Mouse (Mus musculus): ENCODE results near the gene Gapdhs. TPM values are rescaled to one million over a fixed set of nuclear protein-coding genes. Genes with fewer than 3 reads are reported as not detected.

The Gapdhs gene
- polyA plus RNA-seq, 2 experiments: not detected

DNA sequence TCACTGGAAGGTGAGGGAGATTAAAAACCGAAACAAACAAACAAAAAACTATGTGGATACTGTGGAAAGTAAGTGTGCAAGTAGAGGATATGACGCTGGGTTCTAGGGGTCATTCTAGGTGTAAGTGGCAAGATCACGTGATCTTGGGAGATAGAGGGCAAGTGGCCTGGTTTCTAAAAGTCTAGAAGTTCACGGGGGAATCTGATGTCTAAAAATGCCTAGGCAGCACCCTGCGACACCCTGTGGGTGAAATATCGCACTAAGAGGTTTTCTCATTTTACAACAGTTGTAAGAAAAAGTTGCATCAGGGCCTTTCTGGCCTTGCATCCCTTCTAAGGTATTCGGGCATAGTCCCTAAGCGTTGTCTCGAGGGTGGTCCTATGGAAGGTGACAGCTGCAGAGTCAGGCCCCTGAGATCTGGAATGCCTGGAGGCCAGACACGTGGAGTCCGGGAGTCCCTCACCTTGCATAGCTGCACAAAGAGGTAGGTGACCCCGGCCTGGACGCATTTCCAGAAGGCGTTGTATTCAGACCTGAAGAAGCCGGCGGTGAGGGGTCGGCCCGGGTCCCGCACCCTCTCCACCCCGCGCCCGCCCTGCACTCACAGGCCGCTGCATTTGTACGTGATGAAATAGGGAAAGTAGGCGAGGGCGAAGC, 14.6 kb downstream of the Gapdhs start:
- Histone ChIP-seq H3K9me3 (ENCODE audit: control insufficient read depth, low read length) (no peaks in the 10 kb centered on the region), H3K27me3 (ENCODE audit: control insufficient read depth, insufficient read depth, low read length) (no peaks in the 10 kb centered on the region), H3K9ac (ENCODE audit: low read depth, low read length, severe bottlenecking) (peak overlapping the region; percentile 63), H3K27ac (replicated peaks; ENCODE audit: low read depth, low read length) (peak overlapping the region; percentile 84), H3K4me1 (ENCODE audit: control insufficient read depth, insufficient read depth, low read length) (peaks cover 16% of the 10 kb centered on the region), H3K4me3 (replicated peaks; ENCODE audit: low read length) (peak overlapping the region; percentile 62), H3K4me2 (replicated peaks; ENCODE audit: low read depth, low read length, severe bottlenecking) (peak overlapping the region; percentile 53), H3K36me3 (ENCODE audit: control insufficient read depth, insufficient read depth, low read length) (peaks cover 36% of the 10 kb centered on the region)
- no peak for DNase-seq (ENCODE audit: low spot score)
- ATAC-seq (ENCODE audit: low FRiP score, low read depth): peak; percentile 46
- TF ChIP-seq POLR2A (IDR thresholded peaks at IDR 0.05; ENCODE audit: borderline replicate concordance, extremely low read depth, insufficient read depth, insufficient read length): no peak
- 10% methylated on average over 20 of the region's 26 CpGs for WGBS

GRCm38 (mm10) chr7:30728214-30728613, 15.3 kb downstream of the Gapdhs start:
- H3K9ac ChIP-seq (ENCODE audit: low read depth, low read length, severe bottlenecking): peak overlapping the region; percentile 63
- WGBS: 85% methylated on average over 6 of the region's 6 CpGs
- H3K9me3 ChIP-seq (ENCODE audit: control insufficient read depth, low read length): no peaks in the 10 kb centered on the region
- no peak for TF ChIP-seq POLR2A (IDR thresholded peaks at IDR 0.05; ENCODE audit: borderline replicate concordance, extremely low read depth, insufficient read depth, insufficient read length)
- ATAC-seq (ENCODE audit: low FRiP score, low read depth) (no peak), DNase-seq (ENCODE audit: low spot score) (no peak)
- peak overlapping the region; percentile 53 for H3K4me2 ChIP-seq (replicated peaks; ENCODE audit: low read depth, low read length, severe bottlenecking)
- H3K27ac ChIP-seq (replicated peaks; ENCODE audit: low read depth, low read length): no peak overlapping the region
- no peaks in the 10 kb centered on the region for H3K27me3 ChIP-seq (ENCODE audit: control insufficient read depth, insufficient read depth, low read length)
- peaks cover 35% of the 10 kb centered on the region for H3K36me3 ChIP-seq (ENCODE audit: control insufficient read depth, insufficient read depth, low read length)
- peaks cover 16% of the 10 kb centered on the region for H3K4me1 ChIP-seq (ENCODE audit: control insufficient read depth, insufficient read depth, low read length)
- peak overlapping the region; percentile 62 for H3K4me3 ChIP-seq (replicated peaks; ENCODE audit: low read length)

DNA sequence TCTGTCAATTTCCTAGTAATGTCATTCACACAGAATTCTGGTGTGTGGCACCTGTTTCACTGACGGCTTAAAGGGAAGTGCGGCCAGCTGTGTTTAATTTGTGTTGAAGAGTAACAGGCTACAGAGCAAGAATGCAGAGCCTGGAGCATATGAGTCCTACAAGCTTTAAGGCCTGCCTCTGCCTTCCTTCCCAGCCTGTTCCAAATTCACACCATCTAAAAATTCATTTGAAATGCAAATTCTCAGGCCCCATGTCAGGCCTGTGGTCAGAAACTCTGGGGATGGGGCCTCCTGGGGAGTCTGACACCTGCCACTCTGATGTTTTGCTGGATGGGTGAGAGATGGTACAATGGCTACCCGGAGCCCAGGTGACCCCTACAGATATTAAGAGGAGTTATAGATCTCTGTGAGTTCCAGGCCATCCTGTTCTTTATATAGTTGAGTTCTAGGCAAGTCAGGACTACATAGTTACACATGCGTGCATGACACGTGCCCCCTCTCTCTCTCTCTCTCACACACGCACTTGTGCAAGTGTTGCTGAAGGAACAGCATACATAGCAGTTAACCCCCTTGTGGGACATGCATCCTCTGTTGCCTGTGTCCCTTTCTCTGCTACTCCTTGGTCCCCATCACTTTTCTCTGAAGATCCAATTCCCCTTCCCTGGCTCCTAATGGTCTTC, 20.1 kb downstream of the Gapdhs start:
- Histone ChIP-seq H3K4me1 (ENCODE audit: control insufficient read depth, insufficient read depth, low read length) (peaks cover 6% of the 10 kb centered on the region; the same call in 1 of the 2 replicates), H3K27me3 (ENCODE audit: control insufficient read depth, insufficient read depth, low read length) (no peaks in the 10 kb centered on the region), H3K27ac (replicated peaks; ENCODE audit: low read depth, low read length) (no peak overlapping the region), H3K36me3 (ENCODE audit: control insufficient read depth, insufficient read depth, low read length) (peaks cover 23% of the 10 kb centered on the region), H3K9ac (ENCODE audit: low read depth, low read length, severe bottlenecking) (no peak overlapping the region), H3K9me3 (ENCODE audit: control insufficient read depth, low read length) (no peaks in the 10 kb centered on the region), H3K4me2 (replicated peaks; ENCODE audit: low read depth, low read length, severe bottlenecking) (no peak overlapping the region), H3K4me3 (replicated peaks; ENCODE audit: low read length) (no peak overlapping the region)
- DNase-seq (ENCODE audit: low spot score) (no peak), ATAC-seq (ENCODE audit: low FRiP score, low read depth) (no peak)
- WGBS: 48% methylated on average over 6 of the region's 6 CpGs
- no peak for TF ChIP-seq POLR2A (IDR thresholded peaks at IDR 0.05; ENCODE audit: borderline replicate concordance, extremely low read depth, insufficient read depth, insufficient read length)

DNA sequence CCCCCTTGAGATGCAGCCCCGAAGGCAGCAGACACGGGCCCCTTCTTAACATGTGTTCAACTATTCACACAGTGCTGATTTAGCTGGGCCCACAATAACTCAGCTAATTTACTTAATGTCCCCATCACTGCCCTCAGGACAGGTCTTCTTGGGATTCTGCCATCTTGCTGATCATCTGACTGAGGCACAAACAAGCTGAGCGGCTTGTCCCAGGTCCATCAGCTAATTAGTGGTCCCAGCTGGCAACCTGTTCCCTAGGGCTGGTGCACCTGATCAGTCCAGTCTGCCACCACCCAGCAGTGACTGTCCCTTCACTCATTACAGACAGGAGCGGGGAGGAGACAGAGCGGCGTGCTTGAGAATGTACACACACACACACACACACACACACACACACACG, 22.2 kb downstream of the Gapdhs start:
- H3K9ac ChIP-seq (ENCODE audit: low read depth, low read length, severe bottlenecking): no peak overlapping the region
- no peaks in the 10 kb centered on the region for H3K9me3 ChIP-seq (ENCODE audit: control insufficient read depth, low read length)
- peaks cover 7% of the 10 kb centered on the region; the same call in 1 of the 2 replicates for H3K4me1 ChIP-seq (ENCODE audit: control insufficient read depth, insufficient read depth, low read length)
- peaks cover 15% of the 10 kb centered on the region for H3K27me3 ChIP-seq (ENCODE audit: control insufficient read depth, insufficient read depth, low read length)
- WGBS: 72% methylated on average over 7 of the region's 7 CpGs
- DNase-seq (ENCODE audit: low spot score) (no peak), ATAC-seq (ENCODE audit: low FRiP score, low read depth) (no peak)
- H3K36me3 ChIP-seq (ENCODE audit: control insufficient read depth, insufficient read depth, low read length): 0 out of 2 replicates have a peak, but pooled peaks cover 5% of the 10 kb centered on the region
- H3K4me2 ChIP-seq (replicated peaks; ENCODE audit: low read depth, low read length, severe bottlenecking): no peak overlapping the region
- no peak overlapping the region for H3K4me3 ChIP-seq (replicated peaks; ENCODE audit: low read length)
- TF ChIP-seq POLR2A (IDR thresholded peaks at IDR 0.05; ENCODE audit: borderline replicate concordance, extremely low read depth, insufficient read depth, insufficient read length): no peak
- no peak overlapping the region for H3K27ac ChIP-seq (replicated peaks; ENCODE audit: low read depth, low read length)

DNA sequence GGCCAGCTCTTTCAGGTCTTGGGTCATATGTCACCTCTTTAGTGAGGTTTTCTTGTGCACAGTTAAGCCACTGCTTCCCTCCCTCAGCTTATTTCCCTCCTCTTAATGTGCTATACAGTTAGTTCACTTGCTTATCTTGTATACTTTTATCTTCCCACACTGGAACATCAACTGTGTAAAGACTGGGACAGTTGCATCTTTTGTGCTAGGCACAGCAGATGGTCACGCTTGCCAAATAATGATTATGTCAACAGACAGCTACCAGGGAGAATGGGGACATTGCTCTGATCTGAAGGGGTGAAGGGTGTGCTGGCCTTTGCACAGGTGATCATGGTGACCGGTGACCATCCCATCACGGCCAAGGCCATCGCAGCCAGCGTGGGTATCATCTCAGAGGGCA, 23.8 kb downstream of the Gapdhs start:
- 91% methylated on average over 5 of the region's 5 CpGs for WGBS
- TF ChIP-seq POLR2A (IDR thresholded peaks at IDR 0.05; ENCODE audit: borderline replicate concordance, extremely low read depth, insufficient read depth, insufficient read length): no peak
- ATAC-seq (ENCODE audit: low FRiP score, low read depth) (no peak), DNase-seq (ENCODE audit: low spot score) (no peak)
- Histone ChIP-seq H3K9me3 (ENCODE audit: control insufficient read depth, low read length) (no peaks in the 10 kb centered on the region), H3K9ac (ENCODE audit: low read depth, low read length, severe bottlenecking) (no peak overlapping the region), H3K4me1 (ENCODE audit: control insufficient read depth, insufficient read depth, low read length) (peaks cover 7% of the 10 kb centered on the region; the same call in 1 of the 2 replicates), H3K4me3 (replicated peaks; ENCODE audit: low read length) (no peak overlapping the region), H3K36me3 (ENCODE audit: control insufficient read depth, insufficient read depth, low read length) (no peaks in the 10 kb centered on the region), H3K27ac (replicated peaks; ENCODE audit: low read depth, low read length) (no peak overlapping the region), H3K27me3 (ENCODE audit: control insufficient read depth, insufficient read depth, low read length) (peaks cover 21% of the 10 kb centered on the region), H3K4me2 (replicated peaks; ENCODE audit: low read depth, low read length, severe bottlenecking) (no peak overlapping the region)

All from limb, embryonic 14.5 days (tissue).